Mouse (Mus musculus) layer of hippocampus, postnatal 36 days (tissue): ENCODE measurements at regions not wholly inside any gene's neighbourhood (a gene's known extent, or its start where the extent isn't known, plus 50 kb on each side); places are given as distances from the start of the nearest gene placed in this dataset.

ENCODE experiments used
- DNase-seq, 2 experiments: peaks; one replicate each; pipeline ENCODE4 v3.0.0; 2022

DNA sequence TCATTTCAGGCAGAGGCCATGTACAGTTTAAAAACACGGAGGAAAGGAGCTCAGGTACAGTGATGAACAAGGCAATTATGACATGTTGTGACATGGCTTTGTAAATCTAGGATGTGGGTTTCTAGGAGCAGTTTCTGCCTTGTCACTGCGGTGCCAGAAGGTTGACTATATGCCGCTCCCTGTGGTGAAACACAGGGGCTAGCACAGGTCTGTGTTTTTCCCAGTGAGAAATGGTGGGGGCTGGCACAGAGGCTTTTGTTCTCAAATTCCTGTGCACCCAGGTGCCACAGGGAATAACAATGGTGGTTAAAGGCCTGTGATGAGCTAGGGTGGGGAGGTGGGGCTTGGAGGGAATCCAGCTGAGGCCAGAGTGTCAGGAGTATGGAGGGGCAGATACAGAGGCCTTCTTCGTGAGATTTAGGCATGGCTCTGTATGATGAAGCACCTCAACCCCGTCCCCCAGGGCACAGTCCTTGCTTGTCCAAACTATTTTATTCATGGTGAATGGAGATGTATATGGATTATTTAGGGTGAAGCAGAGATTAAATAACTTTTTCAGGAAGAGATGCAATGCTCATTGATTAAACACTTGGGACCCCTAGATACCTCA, 80.0 kb upstream of the Inhba start:
- no peak for DNase-seq

DNA sequence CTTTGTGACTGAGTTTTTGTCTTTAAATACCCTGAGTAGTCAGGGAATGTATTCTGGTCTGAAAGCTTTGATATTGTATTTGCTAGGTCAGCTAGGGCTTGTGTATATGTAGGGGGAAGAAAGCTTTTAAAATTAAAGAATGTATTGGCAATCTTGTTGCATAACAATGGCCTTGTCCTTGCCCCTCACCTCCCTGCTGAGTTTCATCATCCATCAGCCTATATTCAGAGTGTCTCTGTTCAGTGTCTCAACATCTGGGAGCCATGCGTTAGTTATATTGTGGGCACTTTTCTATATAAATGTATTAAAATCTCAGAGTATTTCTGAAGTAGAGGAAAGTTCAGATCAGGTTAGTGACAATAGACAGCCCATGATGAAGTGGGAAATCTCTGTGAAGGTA, 76.0 kb upstream of the Inhba start:
- DNase-seq, result no peak

DNA sequence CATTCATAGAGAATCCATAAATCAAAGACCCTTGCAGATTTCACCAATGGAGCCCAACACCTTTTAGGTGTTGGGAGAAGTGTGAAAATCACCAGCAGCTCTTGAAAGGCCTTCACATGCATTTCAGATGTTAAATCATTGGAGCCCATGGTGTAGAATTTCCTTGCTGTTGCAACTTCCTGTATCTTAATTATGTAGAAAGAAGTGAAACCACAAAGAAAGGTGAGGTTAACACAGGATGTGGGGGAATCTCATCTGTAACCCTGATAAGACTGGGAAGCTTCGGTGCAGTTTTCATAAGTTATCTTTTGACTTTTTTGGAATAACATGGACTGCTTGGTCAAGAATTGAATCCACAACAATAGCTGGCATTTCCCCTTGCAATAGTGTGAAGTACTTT, 75.5 kb upstream of the Inhba start:
- no peak for DNase-seq

DNA sequence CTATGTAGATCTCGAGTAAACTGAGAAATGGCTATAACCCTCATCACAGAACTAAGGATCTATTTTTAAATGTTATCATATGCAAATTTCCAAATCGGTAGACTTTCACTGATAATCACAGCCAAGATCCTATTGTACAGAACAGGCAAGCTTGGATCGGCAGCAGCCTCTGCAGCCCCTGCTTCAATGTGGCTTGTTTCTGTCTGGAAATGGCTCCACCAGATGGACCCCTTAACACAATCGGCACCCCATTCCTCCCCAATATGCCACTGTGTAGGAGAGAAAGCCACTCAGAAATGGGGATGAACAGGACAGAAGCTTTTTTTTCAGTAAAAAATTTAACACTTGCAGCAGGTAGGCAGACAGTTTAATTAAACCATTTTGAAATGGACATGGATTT, 61.5 kb upstream of the Inhba start:
- DNase-seq, result peak; percentile 33 to 37

DNA sequence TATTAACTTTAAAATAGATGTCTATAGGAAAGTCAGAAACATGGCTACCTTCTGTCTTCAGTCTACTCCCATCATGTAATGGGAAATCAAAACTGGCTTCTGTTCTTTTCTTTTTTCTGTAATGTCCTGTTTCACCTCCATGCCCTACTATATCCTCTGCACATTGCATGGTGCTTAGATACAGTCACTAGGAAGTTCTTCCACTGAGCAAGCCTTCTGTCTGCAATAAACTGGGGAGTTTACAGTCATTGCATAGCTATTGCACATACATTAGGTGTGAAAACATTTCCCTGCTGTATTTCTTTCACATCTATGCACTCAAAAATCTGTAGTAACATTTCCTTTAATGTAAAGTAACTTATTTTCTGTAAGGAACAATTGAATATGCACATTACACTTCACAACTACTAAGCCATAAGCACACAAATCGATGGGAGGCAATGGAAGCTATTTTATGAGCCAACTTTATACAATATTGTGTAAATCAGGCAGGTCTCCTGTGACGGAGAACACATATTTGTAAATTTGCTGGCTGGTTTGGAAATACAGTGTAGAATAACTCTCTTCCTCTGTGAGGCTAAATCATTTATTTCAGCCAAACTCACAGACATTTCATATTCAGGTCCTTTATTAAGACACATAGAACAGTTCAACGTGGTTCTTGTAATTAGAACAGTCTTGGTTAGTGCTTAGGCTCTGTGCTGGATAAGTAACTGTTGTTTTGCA, 60.6 kb upstream of the Inhba start:
- DNase-seq, result no peak
